Mouse (Mus musculus) hindbrain, embryonic 10.5 days (tissue): Measurements from ENCODE around the gene Gm42742. TPM values are rescaled to one million over a fixed set of nuclear protein-coding genes. Genes with fewer than 3 reads are reported as not detected.

ENCODE experiments used
- DNase-seq: peaks from one replicate; pipeline ENCODE4 v3.0.0-alpha.2; 2017; ENCODE audit warnings: low spot score
- H3K27ac ChIP-seq: fragments of 300-500 bp; sonication (generic); 2 replicates; pipeline ENCODE4 v1.5.1; 2016; ENCODE audit warnings: mild to moderate bottlenecking, moderate library complexity
- H3K27me3 ChIP-seq: fragments of 300-500 bp; sonication (generic); 2 replicates; pipeline ENCODE4 v1.6.1; 2016; ENCODE audit warnings: mild to moderate bottlenecking; ENCODE audit not compliant: poor library complexity, insufficient read depth, severe bottlenecking
- H3K36me3 ChIP-seq: fragments of 300-500 bp; sonication (generic); 2 replicates; pipeline ENCODE4 v1.6.1; 2016; ENCODE audit warnings: mild to moderate bottlenecking, moderate library complexity
- H3K4me1 ChIP-seq: fragments of 300-500 bp; sonication (generic); replicated peaks from 2 replicates; pipeline ENCODE4 v1.6.1; 2016; ENCODE audit warnings: mild to moderate bottlenecking
- H3K4me3 ChIP-seq: fragments of 300-500 bp; sonication (generic); 2 replicates; pipeline ENCODE4 v1.5.1; 2016; ENCODE audit warnings: mild to moderate bottlenecking, moderate library complexity
- H3K9me3 ChIP-seq: fragments of 300-500 bp; sonication (generic); 2 replicates; pipeline ENCODE4 v1.6.1; 2016; ENCODE audit warnings: mild to moderate bottlenecking, moderate library complexity
- WGBS: fragments of 180-500 bp; shearing (Covaris S2); methylation state at CpG from one replicate; pipeline ENCODE4 v1.1.7; 2016; 5-methylcytosine and 5-hydroxymethylcytosine counted together
- polyA plus RNA-seq: library from polyadenylated mRNA; unstranded; fragments of >200 nt; fragmentation: Nextera tagmentation; extraction: Ambion mirVana; gene quantifications from 2 replicates; pipeline ENCODE4 v1.2.1, GENCODE M21; 2016

Gene Gm42742
- polyA plus RNA-seq, 1 experiment from 2014 or later: 75.1 TPM

DNA sequence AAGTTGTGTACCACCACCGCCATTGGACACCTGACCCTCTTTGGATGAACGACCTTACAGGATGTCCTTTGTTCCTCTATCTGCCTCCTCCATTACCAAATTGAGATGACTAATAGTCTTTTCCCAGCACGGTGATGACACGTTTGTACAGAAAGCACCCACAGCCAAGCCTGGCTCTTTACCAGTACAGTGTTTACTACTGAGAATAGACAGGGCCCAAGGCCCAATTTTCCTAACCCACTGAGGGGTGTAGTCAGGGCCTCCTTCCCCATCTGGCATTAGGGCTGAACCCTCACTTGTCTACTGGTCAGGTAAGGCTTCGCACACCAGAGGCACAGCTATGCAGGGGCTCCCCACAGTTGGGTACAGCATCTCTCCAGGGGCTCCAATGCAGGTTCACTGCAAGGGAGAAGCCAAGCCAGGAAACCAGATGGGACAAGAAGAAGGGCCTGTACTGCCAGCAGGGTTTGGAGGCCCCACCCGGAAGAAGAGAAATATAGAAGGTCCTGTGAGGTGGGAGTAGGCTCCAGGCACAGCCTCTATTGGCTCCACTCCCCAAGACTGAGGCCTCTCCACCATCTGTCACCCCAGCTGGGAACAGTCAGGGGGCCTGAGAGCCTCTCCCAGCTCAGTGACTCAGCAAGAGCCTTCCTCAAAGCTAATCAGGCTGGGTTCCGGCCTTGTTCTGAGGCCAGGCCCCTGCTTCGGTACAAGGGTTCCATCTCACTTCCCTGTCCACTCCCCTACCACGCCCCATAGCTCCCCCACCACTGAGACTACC is 12.5 kb downstream of the Gm42742 start:
- H3K27ac ChIP-seq: peak overlapping the region; percentile 76
- no peaks in the 10 kb centered on the region for H3K27me3 ChIP-seq
- peaks cover 22% of the 10 kb centered on the region for H3K4me1 ChIP-seq
- peaks cover 21% of the 10 kb centered on the region for H3K36me3 ChIP-seq
- WGBS: 69% methylated on average over 9 of the region's 9 CpGs
- peak; percentile 30 for DNase-seq
- no peaks in the 10 kb centered on the region for H3K9me3 ChIP-seq
- H3K4me3 ChIP-seq: no peak overlapping the region

DNA sequence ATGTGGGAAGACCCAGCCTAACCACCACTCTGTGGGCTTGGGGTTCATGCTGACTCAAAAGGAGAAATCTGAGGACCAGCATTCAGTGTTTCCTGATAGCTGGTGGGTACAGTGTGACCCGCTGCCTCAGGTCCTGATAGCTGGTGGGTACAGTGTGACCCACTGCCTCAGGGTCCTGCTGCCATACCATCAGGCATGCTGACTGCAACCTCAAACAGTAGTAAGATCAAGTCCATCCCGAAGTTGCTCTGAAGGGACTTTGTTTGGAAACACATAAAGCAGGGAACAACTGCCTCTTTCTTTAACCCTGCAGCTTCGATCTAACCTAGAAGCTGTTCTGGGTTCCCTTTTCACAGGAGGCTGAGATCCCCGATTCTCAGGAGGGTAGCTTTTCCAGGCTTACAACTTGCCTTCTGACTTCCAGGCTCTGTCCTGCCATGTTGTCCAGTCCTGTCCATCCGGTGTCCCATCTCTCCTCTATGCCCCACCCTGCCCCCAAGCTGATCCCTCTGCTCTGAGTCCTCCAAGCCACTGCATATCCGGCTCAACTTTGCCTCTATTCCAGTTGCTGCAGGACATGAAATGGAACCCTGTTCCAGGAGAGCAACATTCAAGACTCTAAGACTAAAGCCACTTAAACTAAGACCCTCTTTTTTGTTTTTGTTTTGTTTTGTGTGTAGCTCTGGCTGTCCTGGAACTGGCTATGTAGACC is 13.4 kb downstream of the Gm42742 start:
- Histone ChIP-seq H3K4me1 (peaks cover 17% of the 10 kb centered on the region), H3K27me3 (no peaks in the 10 kb centered on the region), H3K9me3 (no peaks in the 10 kb centered on the region), H3K36me3 (peaks cover 11% of the 10 kb centered on the region), H3K4me3 (no peak overlapping the region), H3K27ac (peak overlapping the region; percentile 40; the same call in 1 of the 2 replicates)
- DNase-seq: no peak
- 86% methylated on average over 6 of the region's 6 CpGs for WGBS

DNA sequence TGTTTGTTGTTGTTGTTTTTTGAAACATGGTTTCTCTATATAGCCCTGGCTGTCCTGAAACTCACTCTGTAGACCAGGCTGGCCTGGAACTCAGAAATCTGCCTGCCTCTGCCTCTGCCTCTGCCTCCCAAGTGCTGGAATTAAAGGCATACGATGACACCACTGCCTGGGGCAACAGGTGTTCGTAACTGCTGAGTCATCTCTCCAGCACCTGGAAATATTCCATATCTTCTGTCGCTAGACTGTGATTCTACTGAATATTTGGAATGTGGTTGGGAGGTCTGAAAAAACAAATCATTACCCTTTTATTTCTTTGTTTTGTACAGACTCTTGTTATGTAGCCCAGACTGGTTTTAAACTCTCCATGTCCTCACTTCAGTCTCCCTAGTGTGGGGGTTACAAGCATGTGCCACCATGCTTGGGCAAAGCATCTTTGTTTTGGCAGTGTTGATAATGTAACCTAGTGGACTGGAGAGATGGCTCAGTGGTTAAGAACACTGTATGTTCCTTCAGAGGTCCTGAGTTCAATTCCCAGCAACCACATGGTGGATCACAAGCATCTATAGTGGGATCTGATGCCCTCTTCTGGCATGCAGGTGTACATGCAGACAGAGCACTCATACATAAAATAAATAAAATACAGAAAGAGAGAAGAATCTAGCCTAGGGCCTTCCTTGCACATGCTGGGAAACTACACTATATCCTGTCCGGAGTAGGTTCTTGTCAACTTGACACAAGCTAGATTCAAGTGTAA is 16.6 kb downstream of the Gm42742 start:
- no peaks in the 10 kb centered on the region for H3K27me3 ChIP-seq
- H3K36me3 ChIP-seq: no peaks in the 10 kb centered on the region
- WGBS: 92% methylated on average over 4 of the region's 4 CpGs
- no peak overlapping the region for H3K4me3 ChIP-seq
- peaks cover 11% of the 10 kb centered on the region for H3K4me1 ChIP-seq
- H3K9me3 ChIP-seq: no peaks in the 10 kb centered on the region
- no peak overlapping the region for H3K27ac ChIP-seq
- no peak for DNase-seq

DNA sequence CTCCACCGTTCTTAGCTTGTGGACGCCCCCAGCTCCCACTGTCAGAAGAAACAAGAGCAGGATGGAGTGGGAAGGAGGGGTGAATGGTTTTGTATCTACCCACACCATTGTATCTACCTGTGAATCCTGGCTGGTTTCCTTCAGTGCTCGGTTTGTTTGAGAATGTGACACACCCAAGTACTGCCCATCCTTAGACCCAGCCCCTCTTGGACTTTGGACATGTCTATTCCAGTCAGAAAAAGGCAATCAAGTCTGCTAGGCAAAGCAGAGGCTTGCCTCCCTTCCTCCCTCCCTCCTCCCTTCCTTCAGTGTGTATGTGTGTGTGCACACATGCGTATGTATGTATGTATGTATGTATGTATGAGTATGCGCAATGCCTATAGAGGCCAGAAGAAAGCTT is 17.3 kb downstream of the Gm42742 start:
- no peaks in the 10 kb centered on the region for H3K9me3 ChIP-seq
- H3K4me3 ChIP-seq: no peak overlapping the region
- no peaks in the 10 kb centered on the region for H3K27me3 ChIP-seq
- 85% methylated on average over 5 of the region's 5 CpGs for WGBS
- H3K4me1 ChIP-seq: peaks cover 5% of the 10 kb centered on the region
- H3K36me3 ChIP-seq: no peaks in the 10 kb centered on the region
- no peak for DNase-seq
- H3K27ac ChIP-seq: no peak overlapping the region

DNA sequence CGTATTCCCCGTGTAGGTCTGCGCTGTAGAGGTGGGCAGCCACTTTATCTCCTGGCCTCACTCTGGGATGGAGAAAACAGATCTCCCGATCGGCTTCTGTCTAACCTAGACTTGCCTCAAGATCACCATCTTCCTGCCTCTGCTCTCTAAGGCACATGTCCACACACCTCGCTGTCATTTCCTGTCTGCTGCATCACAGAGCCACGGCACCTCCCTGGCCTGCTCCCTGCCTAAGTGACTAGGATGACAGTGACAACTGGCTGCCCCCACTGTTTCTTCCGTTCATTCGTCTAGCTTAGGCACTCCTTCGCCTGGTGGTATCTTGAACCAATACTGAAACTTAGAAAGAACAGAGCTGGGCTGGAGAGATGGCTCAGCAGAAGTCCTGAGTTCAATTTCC is 21.3 kb downstream of the Gm42742 start:
- Histone ChIP-seq H3K4me3 (no peak overlapping the region), H3K27ac (no peak overlapping the region), H3K36me3 (peaks cover 5% of the 10 kb centered on the region; the same call in 1 of the 2 replicates), H3K4me1 (no peaks in the 10 kb centered on the region), H3K9me3 (peaks cover 4% of the 10 kb centered on the region; the same call in 1 of the 2 replicates), H3K27me3 (no peaks in the 10 kb centered on the region)
- 85% methylated on average over 10 of the region's 10 CpGs for WGBS
- no peak for DNase-seq

DNA sequence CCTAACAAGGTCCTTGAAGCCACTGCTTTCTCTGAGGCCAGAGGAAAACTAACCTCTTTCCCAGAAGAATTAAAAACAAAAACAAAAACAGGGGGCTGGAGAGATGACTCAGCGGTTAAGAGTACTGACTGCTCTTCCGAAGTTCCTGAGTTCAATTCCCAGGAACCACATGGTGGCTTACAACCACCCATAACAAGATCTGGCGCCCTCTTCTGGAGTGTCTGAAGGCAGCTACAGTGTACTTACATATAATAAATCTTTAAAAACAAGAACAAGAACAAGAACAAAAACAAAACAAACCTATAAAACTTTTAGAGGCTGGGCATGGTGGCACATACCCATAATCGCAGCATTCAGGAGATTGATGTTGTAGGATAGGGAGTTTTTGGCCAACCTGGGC is 24.4 kb downstream of the Gm42742 start:
- Histone ChIP-seq H3K36me3 (peaks cover 5% of the 10 kb centered on the region; the same call in 1 of the 2 replicates), H3K27ac (no peak overlapping the region)
- 76% methylated on average over 4 of the region's 4 CpGs for WGBS

DNA sequence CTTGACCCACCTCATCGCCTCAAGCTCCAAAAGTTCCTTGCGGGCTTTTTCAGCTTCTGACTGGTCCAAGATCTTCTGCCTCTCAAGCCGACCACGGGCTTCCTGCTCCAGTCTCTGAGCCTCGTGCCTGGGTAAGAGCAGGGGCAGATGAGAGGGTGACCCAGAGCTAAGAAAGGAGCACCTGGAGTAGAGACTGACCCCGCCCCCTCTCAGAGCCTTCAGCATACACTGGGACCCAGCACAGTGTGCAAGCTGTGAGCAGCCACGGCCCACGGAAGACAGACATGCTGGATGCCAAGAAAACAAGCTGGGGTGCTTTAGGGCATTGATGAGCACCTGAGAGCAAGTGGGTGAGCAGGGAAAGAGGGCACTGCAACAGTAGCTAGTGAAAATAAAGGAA is 32.1 kb downstream of the Gm42742 start:
- no peak overlapping the region for H3K4me3 ChIP-seq
- H3K9me3 ChIP-seq: no peaks in the 10 kb centered on the region
- no peak for DNase-seq
- no peaks in the 10 kb centered on the region for H3K36me3 ChIP-seq
- 77% methylated on average over 8 of the region's 8 CpGs for WGBS
- H3K27ac ChIP-seq: no peak overlapping the region
- H3K4me1 ChIP-seq: peaks cover 16% of the 10 kb centered on the region
- no peaks in the 10 kb centered on the region for H3K27me3 ChIP-seq

More for the DNA sequence above, 24.4 kb downstream of the Gm42742 start:
- no peak overlapping the region for H3K4me3 ChIP-seq
- peaks cover 4% of the 10 kb centered on the region; the same call in 1 of the 2 replicates for H3K9me3 ChIP-seq
- H3K27me3 ChIP-seq: no peaks in the 10 kb centered on the region
- DNase-seq: no peak
- H3K4me1 ChIP-seq: peaks cover 11% of the 10 kb centered on the region

DNA sequence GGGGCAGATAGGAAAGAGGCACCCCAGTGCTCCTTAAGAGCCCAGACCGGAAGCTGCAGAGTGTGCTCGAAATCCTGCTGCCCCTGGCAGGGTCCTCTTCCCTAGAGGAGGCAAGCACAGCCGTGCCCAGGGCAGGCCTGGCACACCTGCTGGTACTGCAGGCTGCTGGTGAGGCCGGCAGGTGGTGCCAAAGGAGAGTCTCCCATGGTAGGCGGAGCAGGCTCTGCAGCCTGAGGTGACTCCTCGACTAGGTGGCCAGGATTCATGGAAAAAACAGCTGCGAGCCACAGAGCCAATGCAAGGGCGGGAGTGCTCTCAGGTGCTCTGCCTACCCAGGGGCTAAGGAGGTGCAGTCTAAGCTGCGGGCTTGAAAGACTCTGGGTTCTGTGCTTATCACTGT is 34.6 kb downstream of the Gm42742 start:
- no peaks in the 10 kb centered on the region for H3K9me3 ChIP-seq
- H3K4me1 ChIP-seq: peaks cover 5% of the 10 kb centered on the region; the same call in 1 of the 2 replicates
- H3K36me3 ChIP-seq: peaks cover 2% of the 10 kb centered on the region; the same call in 1 of the 2 replicates
- WGBS: 47% methylated on average over 9 of the region's 9 CpGs
- DNase-seq: no peak
- H3K4me3 ChIP-seq: no peak overlapping the region
- H3K27ac ChIP-seq: no peak overlapping the region
- H3K27me3 ChIP-seq: no peaks in the 10 kb centered on the region

DNA sequence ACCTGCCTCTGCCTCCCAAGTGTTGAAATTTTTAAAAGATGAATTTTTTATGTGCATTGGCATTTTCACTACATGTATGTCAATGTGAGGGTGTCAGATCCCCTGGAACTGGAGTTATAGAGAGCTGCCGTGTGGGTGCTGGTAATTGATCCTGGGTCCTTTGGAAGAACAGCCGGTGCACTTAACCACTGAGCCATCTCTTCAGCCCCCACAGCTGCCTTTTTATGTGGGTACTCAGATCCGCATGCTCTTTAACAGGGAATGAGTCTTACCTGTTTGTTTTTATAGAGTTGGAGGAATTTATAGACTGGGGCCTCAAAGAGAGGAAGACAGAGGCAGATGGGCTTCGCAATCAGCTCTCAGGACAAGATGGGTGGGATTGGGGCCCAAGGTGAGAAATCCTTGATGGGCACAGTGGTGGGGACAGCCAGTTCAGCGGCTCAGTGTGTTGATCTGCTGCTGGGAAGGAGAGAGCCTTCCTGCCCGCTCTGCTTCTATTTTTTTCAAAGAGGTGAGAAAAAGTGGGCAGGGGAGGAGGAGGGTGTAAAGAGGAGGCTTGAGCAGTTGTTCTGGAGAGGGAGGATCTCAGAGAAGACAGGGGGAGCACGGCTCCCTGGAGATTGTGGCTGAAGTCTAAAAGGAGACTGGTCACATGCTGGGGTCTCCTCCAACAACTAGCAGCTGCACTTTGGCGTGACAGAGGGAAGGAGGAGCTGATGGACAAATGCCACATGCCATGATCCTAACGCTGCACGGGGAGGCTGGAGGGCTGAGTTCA is 36.0 kb downstream of the Gm42742 start:
- H3K36me3 ChIP-seq: peaks cover 16% of the 10 kb centered on the region
- 64% methylated on average over 10 of the region's 10 CpGs for WGBS
- no peak for DNase-seq
- peaks cover 5% of the 10 kb centered on the region; the same call in 1 of the 2 replicates for H3K4me1 ChIP-seq
- no peaks in the 10 kb centered on the region for H3K9me3 ChIP-seq
- H3K27me3 ChIP-seq: no peaks in the 10 kb centered on the region
- 0 out of 2 replicates have a peak overlapping the region, but pooled peaks have one; percentile 45 for H3K27ac ChIP-seq
- no peak overlapping the region for H3K4me3 ChIP-seq

DNA sequence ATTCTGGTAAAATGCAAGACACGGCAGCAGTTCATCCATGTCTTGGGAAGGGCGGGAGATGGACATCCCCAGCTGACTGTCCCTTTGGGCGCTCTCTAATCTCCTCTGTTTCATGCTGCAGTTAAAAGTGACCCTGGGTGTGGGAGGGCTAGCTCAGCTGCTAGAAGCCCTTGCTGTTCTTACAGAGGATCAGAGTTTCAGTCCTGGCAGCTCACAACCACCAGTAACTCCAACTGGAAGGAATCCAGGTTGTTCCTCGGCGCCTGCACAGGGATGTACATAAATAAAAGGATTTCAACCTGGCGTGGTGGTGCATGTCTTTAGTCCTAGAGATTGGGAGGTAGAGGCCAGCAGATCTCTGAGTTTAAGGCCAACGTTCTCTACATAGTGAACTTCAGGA is 37.8 kb downstream of the Gm42742 start:
- H3K36me3 ChIP-seq: peaks cover 33% of the 10 kb centered on the region
- H3K4me3 ChIP-seq: no peak overlapping the region
- H3K9me3 ChIP-seq: no peaks in the 10 kb centered on the region
- no peaks in the 10 kb centered on the region for H3K27me3 ChIP-seq
- 88% methylated on average over 7 of the region's 7 CpGs for WGBS
- H3K27ac ChIP-seq: no peak overlapping the region
- no peak for DNase-seq
- 0 out of 2 replicates have a peak, but pooled peaks cover 2% of the 10 kb centered on the region for H3K4me1 ChIP-seq

DNA sequence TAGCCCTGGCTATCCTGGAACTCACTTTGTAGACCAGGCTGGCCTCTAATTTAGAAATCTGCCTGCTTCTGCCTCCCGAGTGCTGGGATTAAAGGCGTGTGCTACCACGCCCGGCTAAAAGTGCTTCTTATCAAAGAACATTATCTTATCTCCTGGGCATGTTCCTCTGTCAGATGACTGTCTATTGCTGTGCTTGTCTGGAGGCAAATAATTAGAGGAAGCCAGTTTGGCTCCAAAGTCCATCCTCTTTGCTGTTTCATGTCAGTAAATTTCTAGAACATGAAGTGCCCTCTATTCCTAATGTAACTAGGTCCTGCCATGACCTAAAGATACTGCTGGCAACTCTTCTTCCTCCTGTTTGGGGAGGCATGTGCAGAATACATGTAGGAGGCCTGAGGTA is 38.8 kb downstream of the Gm42742 start:
- 95% methylated on average over 4 of the region's 4 CpGs for WGBS
- Histone ChIP-seq H3K27me3 (no peaks in the 10 kb centered on the region), H3K27ac (no peak overlapping the region), H3K4me1 (peaks cover 12% of the 10 kb centered on the region), H3K9me3 (no peaks in the 10 kb centered on the region), H3K4me3 (no peak overlapping the region), H3K36me3 (peaks cover 38% of the 10 kb centered on the region)
- DNase-seq: no peak

DNA sequence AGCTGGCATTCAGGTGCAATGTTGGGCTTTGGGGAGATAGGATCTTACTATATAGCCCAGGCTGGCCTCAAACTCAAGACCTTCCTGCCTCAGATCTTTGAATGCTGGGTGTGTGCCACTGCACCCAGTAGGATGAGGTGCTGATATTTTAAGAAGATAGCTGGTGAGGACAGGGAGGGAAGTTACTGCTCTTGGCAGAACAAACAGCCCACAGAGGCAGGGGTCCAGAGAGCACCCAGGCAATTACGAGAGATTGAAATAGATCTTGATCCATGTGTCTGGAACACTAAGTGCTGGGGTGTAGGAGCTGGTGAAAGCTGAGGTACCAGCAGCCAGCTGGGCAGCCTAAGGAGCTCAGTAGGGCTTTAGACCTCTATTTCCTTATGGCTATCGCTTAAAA is 39.3 kb downstream of the Gm42742 start:
- Histone ChIP-seq H3K27me3 (no peaks in the 10 kb centered on the region), H3K27ac (no peak overlapping the region), H3K4me1 (peaks cover 17% of the 10 kb centered on the region), H3K9me3 (no peaks in the 10 kb centered on the region), H3K36me3 (peaks cover 38% of the 10 kb centered on the region), H3K4me3 (no peak overlapping the region)
- WGBS: 94% methylated on average over 2 of the region's 2 CpGs
- no peak for DNase-seq
